Mouse (Mus musculus) liver, embryonic 14.5 days (tissue): ENCODE measurements around the gene Zfyve27.

Source experiments
- CTCF ChIP-seq: IDR thresholded peaks from 2 replicates; pipeline ENCODE4 v1.5.1; 2016; ENCODE audit warnings: antibody characterized with exemption, low read depth, control low read depth
- EP300 ChIP-seq: IDR thresholded peaks from 2 replicates; pipeline ENCODE4 v1.6.1; 2016; ENCODE audit warnings: antibody characterized with exemption, low read depth

DNA sequence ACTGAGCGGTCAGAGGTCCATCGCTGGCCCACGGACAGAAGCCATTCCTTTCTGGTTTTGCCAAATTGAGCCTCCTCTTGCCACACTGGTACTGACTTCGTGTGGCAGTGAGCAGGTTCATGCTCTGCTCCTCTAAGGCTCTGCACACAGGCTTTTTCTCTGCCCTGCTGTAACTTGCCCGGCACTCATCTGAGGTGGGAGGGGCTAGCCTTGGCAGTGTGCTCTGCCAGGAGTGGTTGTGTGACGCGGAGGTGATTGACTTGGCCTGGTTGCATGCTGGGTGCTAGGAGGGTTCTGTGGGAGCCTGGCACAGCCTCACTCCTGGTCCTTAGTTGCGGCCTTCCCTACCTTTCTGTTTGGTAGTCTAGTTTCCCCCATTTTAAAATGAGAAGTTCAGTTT lies 43.3 kb upstream of the Zfyve27 start:
- no peak for TF ChIP-seq CTCF
- no peak for TF ChIP-seq EP300
